Comparison of ENCODE assay signal across 15 mouse cellular contexts in the genomic region with DNA sequence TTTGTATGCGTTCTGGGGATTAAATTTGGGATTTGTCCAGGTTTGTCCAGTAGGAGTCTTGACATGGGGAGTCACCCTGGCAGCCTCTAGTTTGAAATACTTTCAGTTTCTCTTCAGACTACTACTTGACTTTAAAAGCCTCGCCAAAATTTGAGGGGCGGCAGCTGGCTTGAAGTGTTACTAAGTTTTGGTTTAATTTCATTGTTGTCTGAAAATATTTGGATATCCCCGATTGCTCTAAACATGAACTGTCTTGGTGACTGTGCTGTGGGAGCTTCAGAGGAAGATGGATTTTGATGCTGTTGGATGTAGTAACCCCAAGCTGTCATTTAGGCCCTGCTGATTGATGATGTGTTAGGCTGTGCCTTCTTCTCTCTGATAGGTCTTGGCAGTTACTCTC. TPM values are rescaled to one million over a fixed set of nuclear protein-coding genes. Genes with fewer than 3 reads are reported as not detected.
DNase-seq lines count a peak whose midpoint lies in the region; ATAC-seq lines count a peak whose summit lies in the region.
"Had no signal": no experiment of that assay in that cellular context is flagged by ENCODE, and none has a peak within 500 bp of the region (broad histone marks: within the 10 kb centered on the region; RNA-seq: fewer than 3 reads in every experiment).

No protein-coding gene starts in this region.

- no peak overlapping the region for H3K9ac ChIP-seq in embryonic facial prominence, embryonic 14.5 days (ENCODE audit: low read depth, low read length)
- no peak overlapping the region for H3K9ac ChIP-seq in lung, embryonic 16.5 days (ENCODE audit: low read length)
- H3K9ac ChIP-seq in hindbrain, embryonic 13.5 days: no peak overlapping the region
- H3K9ac ChIP-seq: forebrain, postnatal 0 days; hindbrain, embryonic 14.5 days; neural tube, embryonic 13.5 days had no signal

- H3K4me3 ChIP-seq in embryonic facial prominence, embryonic 14.5 days (ENCODE audit: low read depth, low read length): no peak overlapping the region
- H3K4me3 ChIP-seq in embryonic facial prominence, embryonic 10.5 days: no peak overlapping the region
- peak overlapping the region; percentile 2; the same call in 1 of the 2 replicates for H3K4me3 ChIP-seq in lung, embryonic 16.5 days (ENCODE audit: low read length)
- H3K4me3 ChIP-seq in hindbrain, embryonic 13.5 days: no peak overlapping the region
- H3K4me3 ChIP-seq: neural tube, embryonic 13.5 days had no signal

- ATAC-seq in embryonic facial prominence, embryonic 14.5 days (ENCODE audit: low read depth): no peak
- ATAC-seq in lung, embryonic 16.5 days (ENCODE audit: low read depth): peak; percentile 95
- no peak for ATAC-seq in hindbrain, embryonic 13.5 days (ENCODE audit: low FRiP score)
- ATAC-seq: forebrain, postnatal 0 days had no signal

- no peaks in the 10 kb centered on the region for H3K9me3 ChIP-seq in embryonic facial prominence, embryonic 14.5 days (ENCODE audit: control insufficient read depth, low read length)
- no peaks in the 10 kb centered on the region for H3K9me3 ChIP-seq in embryonic facial prominence, embryonic 10.5 days
- H3K9me3 ChIP-seq in lung, embryonic 16.5 days (ENCODE audit: control insufficient read depth, low read length): no peaks in the 10 kb centered on the region
- H3K9me3 ChIP-seq in hindbrain, embryonic 13.5 days: no peaks in the 10 kb centered on the region
- H3K9me3 ChIP-seq: neural tube, embryonic 13.5 days had no signal

- H3K27ac ChIP-seq in embryonic facial prominence, embryonic 14.5 days (replicated peaks; ENCODE audit: low read depth, low read length): no peak overlapping the region
- no peak overlapping the region for H3K27ac ChIP-seq in embryonic facial prominence, embryonic 10.5 days (replicated peaks)
- peak overlapping the region; percentile 53 for H3K27ac ChIP-seq in lung, embryonic 16.5 days (ENCODE audit: low read length)
- no peak overlapping the region for H3K27ac ChIP-seq in hindbrain, embryonic 13.5 days
- H3K27ac ChIP-seq: hindbrain, embryonic 14.5 days; neural tube, embryonic 13.5 days had no signal

- intact Hi-C loops in heart, postnatal 36 days (cut with DNase I): no loop called here

- H3K4me1 ChIP-seq in embryonic facial prominence, embryonic 14.5 days (ENCODE audit: control insufficient read depth, insufficient read depth, low read length): 0 out of 2 replicates have a peak, but pooled peaks cover 3% of the 10 kb centered on the region
- H3K4me1 ChIP-seq in embryonic facial prominence, embryonic 10.5 days: 0 out of 2 replicates have a peak, but pooled peaks cover 4% of the 10 kb centered on the region
- peaks cover 33% of the 10 kb centered on the region for H3K4me1 ChIP-seq in lung, embryonic 16.5 days (replicated peaks; ENCODE audit: control insufficient read depth, insufficient read depth, low read length)
- peaks cover 26% of the 10 kb centered on the region for H3K4me1 ChIP-seq in hindbrain, embryonic 13.5 days (replicated peaks)

- 72% methylated on average over 4 of the region's 4 CpGs for WGBS in embryonic facial prominence, embryonic 14.5 days
- WGBS in embryonic facial prominence, embryonic 10.5 days: 84% methylated on average over 4 of the region's 4 CpGs
- 23% methylated on average over 4 of the region's 4 CpGs for WGBS in lung, embryonic 16.5 days
- WGBS in hindbrain, embryonic 13.5 days: 76% methylated on average over 4 of the region's 4 CpGs

- peaks cover 4% of the 10 kb centered on the region; the same call in 1 of the 2 replicates for H3K36me3 ChIP-seq in embryonic facial prominence, embryonic 14.5 days (ENCODE audit: control insufficient read depth, insufficient read depth, low read length)
- H3K36me3 ChIP-seq in embryonic facial prominence, embryonic 10.5 days (replicated peaks): peaks cover 31% of the 10 kb centered on the region
- no peaks in the 10 kb centered on the region for H3K36me3 ChIP-seq in lung, embryonic 16.5 days (ENCODE audit: control insufficient read depth, insufficient read depth, low read length)
- H3K36me3 ChIP-seq in hindbrain, embryonic 13.5 days: peaks cover 13% of the 10 kb centered on the region

- no peak overlapping the region for H3K4me2 ChIP-seq in embryonic facial prominence, embryonic 14.5 days (ENCODE audit: low read depth, low read length)
- H3K4me2 ChIP-seq in lung, embryonic 16.5 days (ENCODE audit: low read depth, low read length): peak overlapping the region; percentile 39
- no peak overlapping the region for H3K4me2 ChIP-seq in hindbrain, embryonic 13.5 days
- H3K4me2 ChIP-seq: hindbrain, embryonic 14.5 days; midbrain, embryonic 11.5 days; neural tube, embryonic 13.5 days had no signal

- no peaks in the 10 kb centered on the region for H3K27me3 ChIP-seq in embryonic facial prominence, embryonic 14.5 days (replicated peaks; ENCODE audit: control insufficient read depth, insufficient read depth, low read length)
- no peaks in the 10 kb centered on the region for H3K27me3 ChIP-seq in embryonic facial prominence, embryonic 10.5 days (replicated peaks; ENCODE audit: low read depth, poor library complexity, severe bottlenecking)
- no peaks in the 10 kb centered on the region for H3K27me3 ChIP-seq in lung, embryonic 16.5 days (ENCODE audit: control insufficient read depth, insufficient read depth, low read depth, low read length)
- no peaks in the 10 kb centered on the region for H3K27me3 ChIP-seq in hindbrain, embryonic 13.5 days
- H3K27me3 ChIP-seq: neural tube, embryonic 13.5 days had no signal

- DNase-seq in embryonic facial prominence, embryonic 14.5 days (ENCODE audit: low spot score): peak; percentile 34
- DNase-seq in embryonic facial prominence, embryonic 10.5 days (ENCODE audit: low spot score): no peak
- DNase-seq in 3T3-L1 (ENCODE audit: low read depth, low spot score): peak; percentile 68
- peak; percentile 19 to 22 for DNase-seq in heart, postnatal 36 days
- DNase-seq in layer of hippocampus, adult 9-10 months (ENCODE audit: low spot score): no peak
- DNase-seq in ovary, postnatal 36 days (ENCODE audit: low spot score): no peak
- DNase-seq: adrenal gland, postnatal 25 days; cerebellum, adult 18-20 months; forebrain, postnatal 0 days; thymus, postnatal 36 days had no signal

RNA-seq across cellular contexts. Expression of gene Tsc22d1, which starts 34.2 kb away (rescaled TPM):
- polyA plus RNA-seq in embryonic facial prominence, embryonic 14.5 days (2014; fragmentation: Nextera tagmentation; extraction: Ambion mirVana): 499 and 556 TPM in 2 replicates
- 300 and 325 TPM in 2 replicates for polyA plus RNA-seq in embryonic facial prominence, embryonic 10.5 days (2016; fragmentation: Nextera tagmentation; extraction: Ambion mirVana)
- 100 to 1,000 TPM; 385 to 457 TPM for total RNA-seq in heart, postnatal 36 days (2021)
- polyA plus RNA-seq in lung, embryonic 16.5 days (2015; fragmentation: Nextera tagmentation; extraction: Ambion mirVana): 737 and 792 TPM in 2 replicates
- polyA plus RNA-seq in hindbrain, embryonic 13.5 days (2015; fragmentation: Nextera tagmentation; extraction: Ambion mirVana): 674 and 689 TPM in 2 replicates

Comparison
In these comparisons a context has a peak if more than half of its experiments do, and no peak if none do; other contexts are left out.
1. DNase-seq: peak in embryonic facial prominence, embryonic 14.5 days (single experiment), 3T3-L1 (single experiment) and heart, postnatal 36 days (2 of 2); none in embryonic facial prominence, embryonic 10.5 days (single experiment), layer of hippocampus, adult 9-10 months (single experiment) and ovary, postnatal 36 days (single experiment).